Mouse (Mus musculus): ENCODE results near the gene 4930555G01Rik.
"Not testable (repeated sequence)": the region's sequence is repeated elsewhere in the genome, so short reads cannot be mapped to it uniquely, and the experiment has no call there.

The 4930555G01Rik gene

DNA sequence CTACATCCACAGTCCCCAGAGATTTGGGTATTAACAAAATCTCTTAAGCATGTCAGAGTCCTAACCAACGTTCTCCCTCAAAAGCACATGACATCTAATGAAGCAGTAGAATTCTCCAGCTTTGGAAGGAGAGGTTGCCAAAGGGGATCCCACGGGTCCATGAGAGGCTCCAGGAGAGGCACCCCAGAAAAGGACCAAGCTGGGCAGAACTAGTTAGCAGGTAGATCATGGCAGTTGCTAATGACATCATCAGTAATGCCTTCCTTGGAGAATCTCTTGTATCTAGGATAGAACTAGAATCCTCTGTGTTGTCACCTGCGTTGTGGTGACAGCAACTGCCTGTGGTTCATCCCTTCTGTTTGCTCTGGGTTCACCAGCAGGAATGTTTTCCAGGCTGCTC lies at the start of gene 4930555G01Rik:
4930555G01Rik (plus strand) TSS at position 301 of the 400 bp plus-strand sequence.
- not testable (repeated sequence) for DNase-seq (ENCODE audit: low spot score in 2 of 2)

- DNase-seq (ENCODE audit: low spot score in 2 of 2) = not testable (repeated sequence)
Observed at GRCm38 (mm10) chr14:5015591-5015990, 34.8 kb upstream of the 4930555G01Rik start, which contains the start of gene Gm3298. TSS of gene Gm3298 (plus strand) at chr14:5015891.

DNA sequence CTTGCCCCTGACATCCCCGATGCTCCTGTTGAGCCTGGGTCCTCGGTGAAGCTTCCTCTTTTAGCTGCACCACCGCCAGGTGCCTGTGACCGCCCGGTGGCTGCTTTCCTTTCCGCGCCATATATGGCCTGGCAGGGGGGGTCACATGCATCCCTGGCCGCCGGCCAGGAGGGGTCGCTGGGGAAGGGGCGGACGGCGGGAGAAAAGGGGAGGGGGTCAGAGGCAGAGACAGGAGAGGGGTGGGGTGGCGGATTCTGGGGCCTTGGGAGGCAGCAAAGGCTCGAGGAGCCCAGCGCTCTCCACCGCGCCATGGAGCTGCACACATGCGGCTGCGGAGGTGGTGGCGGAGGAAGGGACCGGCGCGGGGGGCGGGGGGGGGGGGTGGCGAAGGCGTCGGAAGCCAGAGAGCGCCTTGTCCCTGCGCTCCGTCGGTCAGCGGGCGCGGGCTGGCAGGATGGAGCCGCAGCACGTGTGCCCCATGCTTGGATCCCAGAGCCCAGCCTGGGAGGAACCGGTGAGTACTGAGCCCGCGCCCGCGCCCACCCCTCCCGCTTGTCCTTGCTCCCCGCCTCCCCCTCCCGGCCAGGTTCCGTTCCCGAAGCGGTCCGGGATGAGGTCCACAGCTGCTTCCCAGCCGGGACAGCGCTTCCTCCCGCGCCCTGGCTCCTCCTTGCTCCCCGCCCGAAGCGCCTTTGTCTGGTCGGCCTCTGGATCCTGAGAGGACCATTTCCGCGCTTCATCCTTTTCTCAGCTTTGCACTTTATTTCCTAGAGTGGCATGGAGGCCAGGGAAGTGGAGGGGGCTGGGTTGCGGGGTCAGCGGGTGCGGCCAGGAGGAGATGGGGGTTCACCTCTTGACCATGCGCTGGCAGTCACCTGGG lies 20.4 kb downstream of the 4930555G01Rik start, which contains the start of gene Gm8281:
Gm8281 (plus strand) TSS at position 430 of the 880 bp plus-strand sequence.
- DNase-seq (ENCODE audit: low spot score in 2 of 2) = not testable (repeated sequence)
